Mouse (Mus musculus): ENCODE data around the gene Sertad1.

GRCm38 (mm10) chr7:27506765-27507370 is 20.2 kb downstream of the Sertad1 start:
- no peak for TF ChIP-seq CTCF (IDR thresholded peaks at IDR 0.05; ENCODE audit: extremely low read depth, insufficient read depth, insufficient read length, insufficient replicate concordance)
- no peak for TF ChIP-seq POLR2A (IDR thresholded peaks at IDR 0.05; ENCODE audit: low read depth, low read length)

Data from spleen, adult 2 months (tissue).